Mouse (Mus musculus): Measurements from ENCODE around the gene Aif1l. TPM values are rescaled to one million over a fixed set of nuclear protein-coding genes. Genes with fewer than 3 reads are reported as not detected.

Aif1l gene
- polyA plus RNA-seq, 1 experiment = 5.0 TPM

DNA sequence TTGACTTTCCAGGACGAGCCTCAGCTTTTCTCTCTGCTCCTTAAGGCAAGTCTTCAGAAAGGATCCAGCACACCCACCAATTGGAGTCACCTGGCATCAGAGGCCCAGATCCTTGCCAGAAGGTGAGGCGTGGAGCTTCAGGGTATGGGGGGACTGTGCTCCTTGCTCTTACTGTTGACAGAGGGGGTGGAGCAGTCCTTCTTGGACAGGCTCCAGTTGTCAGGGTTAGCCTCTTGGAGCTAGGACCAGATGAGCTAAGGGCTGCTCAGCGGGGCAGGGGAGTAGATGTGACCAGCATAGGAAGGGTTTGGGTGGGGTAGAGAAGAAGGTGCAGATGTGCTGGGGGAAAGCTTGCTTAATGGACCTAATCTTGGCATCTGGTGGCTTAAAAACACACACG, 24.0 kb upstream of the Aif1l start:
- Histone ChIP-seq H3K36me3 (ENCODE audit: control insufficient read depth, insufficient read depth, low read length) (no peaks in the 10 kb centered on the region), H3K4me1 (replicated peaks; ENCODE audit: control insufficient read depth, insufficient read depth, low read length) (peaks cover 15% of the 10 kb centered on the region), H3K27ac (ENCODE audit: control insufficient read depth, insufficient read depth, low read length) (no peak overlapping the region), H3K4me3 (ENCODE audit: control insufficient read depth, insufficient read depth, low read length) (no peak overlapping the region), H3K27me3 (ENCODE audit: control insufficient read depth, insufficient read depth, low read length) (no peaks in the 10 kb centered on the region)
- WGBS = 66% methylated on average over 4 of the region's 4 CpGs
- no peak for TF ChIP-seq POLR2A (IDR thresholded peaks at IDR 0.05; ENCODE audit: control insufficient read depth, extremely low read depth, insufficient read depth, low read length, poor library complexity)
- no peak for TF ChIP-seq CTCF (IDR thresholded peaks at IDR 0.05; ENCODE audit: borderline replicate concordance, control insufficient read depth, extremely low read depth, insufficient read depth, low read length, poor library complexity)
- no peak for DNase-seq

DNA sequence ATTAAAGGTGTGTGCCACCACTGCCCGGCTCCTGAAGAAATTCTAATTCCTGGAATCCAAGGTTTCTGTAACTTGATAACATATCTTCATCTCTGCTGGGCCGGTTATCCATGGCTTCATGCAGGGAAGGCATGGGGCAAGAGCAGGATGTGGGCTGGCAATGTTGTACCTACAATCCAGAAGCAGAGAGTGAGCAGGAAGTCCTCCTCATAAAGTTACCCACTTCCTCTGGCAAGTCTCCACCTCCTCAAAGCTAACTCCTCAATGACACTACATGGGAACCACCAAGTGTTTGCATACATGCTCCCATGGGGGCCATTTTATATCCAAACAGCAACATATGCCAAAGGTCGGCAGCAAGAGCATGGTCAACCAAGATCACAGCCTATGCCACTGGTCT, 20.3 kb upstream of the Aif1l start:
- DNase-seq = peak; percentile 22
- TF ChIP-seq CTCF (IDR thresholded peaks at IDR 0.05; ENCODE audit: borderline replicate concordance, control insufficient read depth, extremely low read depth, insufficient read depth, low read length, poor library complexity) = no peak
- TF ChIP-seq POLR2A (IDR thresholded peaks at IDR 0.05; ENCODE audit: control insufficient read depth, extremely low read depth, insufficient read depth, low read length, poor library complexity) = no peak

DNA sequence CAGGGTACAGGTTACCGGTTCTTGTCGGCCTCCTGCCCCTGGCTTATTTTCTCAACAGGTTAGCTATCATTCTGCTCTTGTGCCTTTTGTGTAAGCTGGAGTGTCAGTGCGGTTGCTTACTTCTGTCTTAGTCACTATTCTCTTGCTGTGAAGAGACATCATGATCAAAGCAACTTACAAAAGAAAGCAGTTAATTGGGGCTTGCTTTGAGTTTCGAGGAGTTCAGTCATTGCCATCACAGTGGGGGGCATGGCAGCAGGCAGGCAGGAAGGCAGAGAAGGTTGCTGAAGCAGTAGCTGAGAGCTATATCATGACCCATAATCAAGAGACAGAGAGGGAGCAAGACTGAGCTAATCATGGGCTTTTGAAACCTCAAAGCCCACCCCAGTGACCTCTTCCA, 15.4 kb upstream of the Aif1l start:
- no peak for DNase-seq
- Histone ChIP-seq H3K27ac (ENCODE audit: control insufficient read depth, insufficient read depth, low read length) (no peak overlapping the region), H3K4me1 (replicated peaks; ENCODE audit: control insufficient read depth, insufficient read depth, low read length) (peaks cover 16% of the 10 kb centered on the region), H3K27me3 (ENCODE audit: control insufficient read depth, insufficient read depth, low read length) (no peaks in the 10 kb centered on the region), H3K4me3 (ENCODE audit: control insufficient read depth, insufficient read depth, low read length) (no peak overlapping the region), H3K36me3 (ENCODE audit: control insufficient read depth, insufficient read depth, low read length) (no peaks in the 10 kb centered on the region)
- WGBS = 87% methylated on average over 4 of the region's 4 CpGs
- no peak for TF ChIP-seq CTCF (IDR thresholded peaks at IDR 0.05; ENCODE audit: borderline replicate concordance, control insufficient read depth, extremely low read depth, insufficient read depth, low read length, poor library complexity)
- no peak for TF ChIP-seq POLR2A (IDR thresholded peaks at IDR 0.05; ENCODE audit: control insufficient read depth, extremely low read depth, insufficient read depth, low read length, poor library complexity)

More for the DNA sequence above, 20.3 kb upstream of the Aif1l start:
- 45% methylated on average over 3 of the region's 3 CpGs for WGBS
- H3K27me3 ChIP-seq (ENCODE audit: control insufficient read depth, insufficient read depth, low read length) = no peaks in the 10 kb centered on the region
- no peaks in the 10 kb centered on the region for H3K36me3 ChIP-seq (ENCODE audit: control insufficient read depth, insufficient read depth, low read length)
- H3K27ac ChIP-seq (ENCODE audit: control insufficient read depth, insufficient read depth, low read length) = no peak overlapping the region
- peaks cover 18% of the 10 kb centered on the region for H3K4me1 ChIP-seq (replicated peaks; ENCODE audit: control insufficient read depth, insufficient read depth, low read length)
- H3K4me3 ChIP-seq (ENCODE audit: control insufficient read depth, insufficient read depth, low read length) = no peak overlapping the region

DNA sequence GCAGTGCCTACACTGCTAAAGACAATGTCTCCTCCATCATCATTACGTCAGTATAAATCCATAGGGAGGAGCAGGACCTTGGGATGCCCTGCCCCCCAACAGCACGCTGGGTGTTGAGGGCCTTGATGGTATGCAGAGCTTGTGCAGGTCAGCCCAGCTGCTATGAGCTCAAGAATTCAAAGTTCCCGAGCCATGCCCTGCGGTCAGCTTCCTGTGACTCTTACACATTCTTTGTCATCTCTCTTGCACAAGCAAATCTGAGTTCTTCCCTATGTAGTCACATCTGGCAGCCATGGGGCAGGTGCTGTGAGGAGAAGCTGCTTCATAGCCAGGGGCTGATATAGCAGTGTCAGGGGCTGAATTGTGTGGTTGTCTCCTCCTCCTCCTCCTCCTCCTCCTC, 14.9 kb upstream of the Aif1l start:
- no peak for DNase-seq
- Histone ChIP-seq H3K36me3 (ENCODE audit: control insufficient read depth, insufficient read depth, low read length) (no peaks in the 10 kb centered on the region), H3K4me1 (replicated peaks; ENCODE audit: control insufficient read depth, insufficient read depth, low read length) (peaks cover 11% of the 10 kb centered on the region), H3K27ac (ENCODE audit: control insufficient read depth, insufficient read depth, low read length) (no peak overlapping the region), H3K27me3 (ENCODE audit: control insufficient read depth, insufficient read depth, low read length) (no peaks in the 10 kb centered on the region), H3K4me3 (ENCODE audit: control insufficient read depth, insufficient read depth, low read length) (no peak overlapping the region)
- TF ChIP-seq POLR2A (IDR thresholded peaks at IDR 0.05; ENCODE audit: control insufficient read depth, extremely low read depth, insufficient read depth, low read length, poor library complexity) = no peak
- no peak for TF ChIP-seq CTCF (IDR thresholded peaks at IDR 0.05; ENCODE audit: borderline replicate concordance, control insufficient read depth, extremely low read depth, insufficient read depth, low read length, poor library complexity)
- 57% methylated on average over 4 of the region's 4 CpGs for WGBS

DNA sequence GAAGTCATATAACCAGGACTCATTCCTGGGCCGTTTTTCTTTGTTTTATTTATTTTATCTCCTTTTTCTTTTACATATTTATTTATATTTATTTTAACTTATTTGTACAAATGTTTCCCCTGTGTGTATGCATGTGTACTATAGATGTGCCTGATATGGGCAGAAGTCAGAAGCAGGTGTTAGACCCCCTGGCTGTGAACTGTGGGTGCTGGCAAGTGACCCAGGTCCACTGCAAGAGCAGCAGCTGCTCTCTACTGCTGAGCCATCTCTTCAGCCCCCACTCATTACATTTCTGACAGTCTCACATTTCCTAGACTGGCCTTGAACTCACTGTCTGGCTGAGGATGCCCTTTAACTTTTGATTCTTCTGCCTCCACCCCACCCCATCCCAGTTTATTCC, 11.6 kb upstream of the Aif1l start:
- DNase-seq = no peak
- 85% methylated on average over 1 of the region's 1 CpGs for WGBS

DNA sequence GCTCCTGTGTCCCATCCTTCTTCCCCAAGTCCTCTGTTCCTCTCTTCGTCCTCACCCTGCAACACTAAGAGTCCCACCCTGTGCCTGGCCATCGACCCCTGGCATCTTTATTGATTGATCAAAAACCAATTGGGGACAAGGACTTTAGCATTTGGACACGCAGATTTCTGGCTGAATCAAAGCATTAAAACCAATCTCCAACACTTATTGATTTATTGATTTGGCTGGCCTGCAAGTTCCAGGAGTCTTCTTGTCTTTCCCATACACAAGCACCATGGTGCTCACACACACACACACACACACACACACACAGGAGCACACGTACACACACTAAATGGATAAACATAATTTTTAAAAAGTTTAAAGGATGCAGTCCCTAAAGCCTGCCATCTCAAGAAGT, 6.9 kb upstream of the Aif1l start:
- no peaks in the 10 kb centered on the region for H3K36me3 ChIP-seq (ENCODE audit: control insufficient read depth, insufficient read depth, low read length)
- DNase-seq = no peak
- TF ChIP-seq CTCF (IDR thresholded peaks at IDR 0.05; ENCODE audit: borderline replicate concordance, control insufficient read depth, extremely low read depth, insufficient read depth, low read length, poor library complexity) = no peak
- no peak for TF ChIP-seq POLR2A (IDR thresholded peaks at IDR 0.05; ENCODE audit: control insufficient read depth, extremely low read depth, insufficient read depth, low read length, poor library complexity)
- 61% methylated on average over 4 of the region's 4 CpGs for WGBS
- no peak overlapping the region for H3K27ac ChIP-seq (ENCODE audit: control insufficient read depth, insufficient read depth, low read length)
- H3K27me3 ChIP-seq (ENCODE audit: control insufficient read depth, insufficient read depth, low read length) = no peaks in the 10 kb centered on the region
- no peaks in the 10 kb centered on the region for H3K4me1 ChIP-seq (replicated peaks; ENCODE audit: control insufficient read depth, insufficient read depth, low read length)
- no peak overlapping the region for H3K4me3 ChIP-seq (ENCODE audit: control insufficient read depth, insufficient read depth, low read length)

More for the DNA sequence above, 11.6 kb upstream of the Aif1l start:
- Histone ChIP-seq H3K27ac (ENCODE audit: control insufficient read depth, insufficient read depth, low read length) (no peak overlapping the region), H3K4me3 (ENCODE audit: control insufficient read depth, insufficient read depth, low read length) (no peak overlapping the region), H3K27me3 (ENCODE audit: control insufficient read depth, insufficient read depth, low read length) (no peaks in the 10 kb centered on the region), H3K36me3 (ENCODE audit: control insufficient read depth, insufficient read depth, low read length) (no peaks in the 10 kb centered on the region), H3K4me1 (replicated peaks; ENCODE audit: control insufficient read depth, insufficient read depth, low read length) (no peaks in the 10 kb centered on the region)
- no peak for TF ChIP-seq POLR2A (IDR thresholded peaks at IDR 0.05; ENCODE audit: control insufficient read depth, extremely low read depth, insufficient read depth, low read length, poor library complexity)
- no peak for TF ChIP-seq CTCF (IDR thresholded peaks at IDR 0.05; ENCODE audit: borderline replicate concordance, control insufficient read depth, extremely low read depth, insufficient read depth, low read length, poor library complexity)

DNA sequence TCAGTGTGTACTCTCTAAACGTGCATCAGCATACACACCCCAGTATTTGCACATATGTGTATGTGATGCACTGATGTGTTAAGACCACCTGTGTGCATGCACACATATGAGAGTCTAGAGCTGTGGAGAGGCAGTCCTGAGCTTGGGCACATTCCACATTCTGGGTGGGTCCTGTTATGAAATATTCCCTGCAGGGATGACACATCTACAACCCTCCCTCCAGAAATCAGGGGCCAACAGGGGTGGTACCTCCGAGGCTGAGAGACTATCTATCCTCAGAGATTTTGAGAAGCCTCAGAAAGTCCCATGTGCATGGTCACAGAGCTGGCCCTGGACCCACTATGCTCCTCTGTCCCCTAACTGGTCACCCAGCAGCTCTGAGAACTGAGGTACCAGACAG, 4.4 kb upstream of the Aif1l start:
- H3K4me1 ChIP-seq (replicated peaks; ENCODE audit: control insufficient read depth, insufficient read depth, low read length) = peaks cover 8% of the 10 kb centered on the region
- TF ChIP-seq POLR2A (IDR thresholded peaks at IDR 0.05; ENCODE audit: control insufficient read depth, extremely low read depth, insufficient read depth, low read length, poor library complexity) (no peak), CTCF (IDR thresholded peaks at IDR 0.05; ENCODE audit: borderline replicate concordance, control insufficient read depth, extremely low read depth, insufficient read depth, low read length, poor library complexity) (no peak)
- H3K27ac ChIP-seq (ENCODE audit: control insufficient read depth, insufficient read depth, low read length) = no peak overlapping the region
- 77% methylated on average over 2 of the region's 2 CpGs for WGBS
- no peaks in the 10 kb centered on the region for H3K36me3 ChIP-seq (ENCODE audit: control insufficient read depth, insufficient read depth, low read length)
- H3K27me3 ChIP-seq (ENCODE audit: control insufficient read depth, insufficient read depth, low read length) = peaks cover 16% of the 10 kb centered on the region
- no peak for DNase-seq
- H3K4me3 ChIP-seq (ENCODE audit: control insufficient read depth, insufficient read depth, low read length) = no peak overlapping the region

All from thymus, adult 2 months (tissue).